In the genomic region with DNA sequence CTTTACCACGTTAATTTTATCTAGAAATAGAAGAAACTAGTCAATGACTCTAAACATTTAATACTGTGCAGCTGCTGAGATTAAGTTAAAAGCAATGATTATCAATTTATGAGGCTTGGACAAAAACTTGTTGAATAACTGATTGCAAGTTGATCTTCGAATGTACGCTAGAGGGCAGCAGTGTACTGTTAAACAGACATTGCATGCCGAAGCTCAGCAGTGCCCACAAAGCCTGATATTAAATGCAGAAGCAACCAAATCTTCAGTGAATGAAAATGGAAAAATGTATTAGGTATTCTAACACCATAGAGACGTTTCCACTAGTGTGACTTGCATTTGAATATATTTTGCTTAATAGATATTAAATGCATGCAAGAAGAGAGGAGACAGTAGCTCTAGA, we compare ENCODE assay signal across 8 mouse cellular contexts. TPM values are rescaled to one million over a fixed set of nuclear protein-coding genes. Genes with fewer than 3 reads are reported as not detected.
A peak's percentile ranks its signal among the peaks of the same experiment; 100 is the strongest.
DNase-seq lines count a peak whose midpoint lies in the region; ATAC-seq and TF ChIP-seq lines count a peak whose summit lies in the region.
"Had no signal": no experiment of that assay in that cellular context is flagged by ENCODE, and none has a peak within 500 bp of the region (broad histone marks: within the 10 kb centered on the region; RNA-seq: fewer than 3 reads in every experiment).

No protein-coding gene starts in this region.

- H3K9ac ChIP-seq in hindbrain, embryonic 15.5 days, result no peak overlapping the region
- no peak overlapping the region for H3K9ac ChIP-seq in liver, embryonic 14.5 days (replicated peaks)
- no peak overlapping the region for H3K9ac ChIP-seq in neural tube, embryonic 15.5 days (replicated peaks)
- H3K9ac ChIP-seq: heart, embryonic 13.5 days had no signal

- H3K27me3 ChIP-seq in hindbrain, embryonic 15.5 days, result no peaks in the 10 kb centered on the region
- no peaks in the 10 kb centered on the region for H3K27me3 ChIP-seq in liver, embryonic 14.5 days (ENCODE audit: control insufficient read depth, insufficient read depth, low read length)
- no peaks in the 10 kb centered on the region for H3K27me3 ChIP-seq in neural tube, embryonic 15.5 days (replicated peaks)
- H3K27me3 ChIP-seq: heart, embryonic 13.5 days had no signal

- no peak overlapping the region for H3K4me3 ChIP-seq in hindbrain, embryonic 15.5 days
- H3K4me3 ChIP-seq in liver, embryonic 14.5 days (ENCODE audit: insufficient read depth in 1 of 2, low read depth in 2 of 2, low read length in 2 of 2), result no peak overlapping the region
- no peak overlapping the region for H3K4me3 ChIP-seq in neural tube, embryonic 15.5 days (replicated peaks)
- H3K4me3 ChIP-seq: heart, embryonic 13.5 days had no signal

- DNase-seq in right cerebral cortex, adult 18-20 months, result peak; percentile 59
- DNase-seq in right cerebral cortex, postnatal 25 days, result no peak
- peak; percentile 67 for DNase-seq in adrenal gland, postnatal 10 days
- DNase-seq in embryo, embryonic 11 days, result peak; percentile 82
- peak; percentile 12 to 20 (median 14) for DNase-seq in liver, embryonic 14.5 days (ENCODE audit: low read depth in 3 of 3, low spot score in 3 of 3)

- peak; percentile 79; the same call in 1 of the 2 replicates for ATAC-seq in hindbrain, embryonic 15.5 days (ENCODE audit: low FRiP score, low read depth)
- no peak for ATAC-seq in liver, embryonic 14.5 days (ENCODE audit: insufficient read depth)
- ATAC-seq in neural tube, embryonic 15.5 days (ENCODE audit: low FRiP score), result peak; percentile 73; the same call in 1 of the 2 replicates

- TF ChIP-seq EP300 in liver, embryonic 14.5 days (IDR thresholded peaks at IDR 0.05; ENCODE audit: low read depth), result no peak

- H3K27ac ChIP-seq in hindbrain, embryonic 15.5 days (replicated peaks), result no peak overlapping the region
- no peak overlapping the region for H3K27ac ChIP-seq in liver, embryonic 14.5 days
- H3K27ac ChIP-seq in neural tube, embryonic 15.5 days (replicated peaks), result no peak overlapping the region
- H3K27ac ChIP-seq: heart, embryonic 13.5 days had no signal

- TF ChIP-seq CTCF in liver, embryonic 14.5 days (IDR thresholded peaks at IDR 0.05; ENCODE audit: low read depth), result peak; percentile 61

- H3K36me3 ChIP-seq in hindbrain, embryonic 15.5 days, result no peaks in the 10 kb centered on the region
- no peaks in the 10 kb centered on the region for H3K36me3 ChIP-seq in liver, embryonic 14.5 days (replicated peaks; ENCODE audit: control insufficient read depth, insufficient read depth, low read depth)
- no peaks in the 10 kb centered on the region for H3K36me3 ChIP-seq in neural tube, embryonic 15.5 days
- H3K36me3 ChIP-seq: heart, embryonic 13.5 days had no signal

- no peaks in the 10 kb centered on the region for H3K4me1 ChIP-seq in hindbrain, embryonic 15.5 days (replicated peaks)
- no peaks in the 10 kb centered on the region for H3K4me1 ChIP-seq in liver, embryonic 14.5 days (replicated peaks; ENCODE audit: control insufficient read depth in 2 of 2, insufficient read depth in 2 of 2, low read length in 1 of 2)
- H3K4me1 ChIP-seq in neural tube, embryonic 15.5 days, result 0 out of 2 replicates have a peak, but pooled peaks cover 1% of the 10 kb centered on the region
- H3K4me1 ChIP-seq: heart, embryonic 13.5 days had no signal

- no peak overlapping the region for H3K4me2 ChIP-seq in hindbrain, embryonic 15.5 days
- H3K4me2 ChIP-seq in liver, embryonic 14.5 days (ENCODE audit: low read depth), result no peak overlapping the region
- H3K4me2 ChIP-seq in neural tube, embryonic 15.5 days, result no peak overlapping the region
- H3K4me2 ChIP-seq: heart, embryonic 13.5 days had no signal

- H3K9me3 ChIP-seq in hindbrain, embryonic 15.5 days, result no peaks in the 10 kb centered on the region
- H3K9me3 ChIP-seq in liver, embryonic 14.5 days (ENCODE audit: control insufficient read depth, low read length), result no peaks in the 10 kb centered on the region
- no peaks in the 10 kb centered on the region for H3K9me3 ChIP-seq in neural tube, embryonic 15.5 days (replicated peaks)
- H3K9me3 ChIP-seq: heart, embryonic 13.5 days had no signal

- under 1% methylated on average over 5 of the region's 5 CpGs for WGBS in hindbrain, embryonic 15.5 days
- 3% methylated on average over 5 of the region's 5 CpGs for WGBS in liver, embryonic 14.5 days (ENCODE audit: insufficient replicate concordance)
- under 1% methylated on average over 5 of the region's 5 CpGs for WGBS in neural tube, embryonic 15.5 days

RNA-seq across cellular contexts. Expression of gene 4931428L18Rik, which starts 12.3 kb away (rescaled TPM):
- total RNA-seq in adrenal gland, postnatal 10 days (2021), result under 1 TPM in 1 of 2 experiments, not detected in 1; 0.54 TPM
- not detected in 2 replicates for polyA plus RNA-seq in hindbrain, embryonic 15.5 days (2015; fragmentation: Nextera tagmentation; extraction: Ambion mirVana)
- not detected in 2 replicates for polyA plus RNA-seq in liver, embryonic 14.5 days (2012; rRNA removed)
- not detected in 2 replicates for polyA plus RNA-seq in liver, embryonic 14.5 days (2014; fragmentation: Nextera tagmentation; extraction: Ambion mirVana)
- not detected in 2 replicates for polyA plus RNA-seq in neural tube, embryonic 15.5 days (2015; fragmentation: Nextera tagmentation; extraction: Ambion mirVana)
- polyA plus RNA-seq: heart, embryonic 13.5 days had no signal

RNA-seq across cellular contexts. Expression of gene Pih1d3, which starts 12.5 kb away (rescaled TPM):
- total RNA-seq in adrenal gland, postnatal 10 days (2021), result not detected
- polyA plus RNA-seq in hindbrain, embryonic 15.5 days (2015; fragmentation: Nextera tagmentation; extraction: Ambion mirVana), result not detected in 2 replicates
- polyA plus RNA-seq in liver, embryonic 14.5 days (2012; rRNA removed), result not detected in 2 replicates
- not detected in 2 replicates for polyA plus RNA-seq in liver, embryonic 14.5 days (2014; fragmentation: Nextera tagmentation; extraction: Ambion mirVana)
- polyA plus RNA-seq in neural tube, embryonic 15.5 days (2015; fragmentation: Nextera tagmentation; extraction: Ambion mirVana), result not detected in 2 replicates
- polyA plus RNA-seq: heart, embryonic 13.5 days had no signal

RNA-seq across cellular contexts. Expression of gene Lgsn, which starts 33.9 kb away (rescaled TPM):
- not detected for total RNA-seq in adrenal gland, postnatal 10 days (2021)
- not detected in 2 replicates for polyA plus RNA-seq in hindbrain, embryonic 15.5 days (2015; fragmentation: Nextera tagmentation; extraction: Ambion mirVana)
- polyA plus RNA-seq in liver, embryonic 14.5 days (2012; rRNA removed), result not detected in 2 replicates
- not detected in 2 replicates for polyA plus RNA-seq in liver, embryonic 14.5 days (2014; fragmentation: Nextera tagmentation; extraction: Ambion mirVana)
- polyA plus RNA-seq in neural tube, embryonic 15.5 days (2015; fragmentation: Nextera tagmentation; extraction: Ambion mirVana), result 0.13 TPM in 1 of 2 replicates, not detected in the other
- polyA plus RNA-seq: heart, embryonic 13.5 days had no signal
